Mouse (Mus musculus) hematopoietic stem cell, adult 5-6 weeks (primary cell): Measurements from ENCODE around the gene Pdha1. TPM values are rescaled to one million over a fixed set of nuclear protein-coding genes. Genes with fewer than 3 reads are reported as not detected.

Experiments used
- ATAC-seq, 2 experiments: fragments of 125-278 bp in 1 of 2; replicated peaks in 1 of 2; 2 replicates each; pipeline ENCODE4 v1.8.0; 2016 to 2017; ENCODE audit warnings: inconsistent platforms in 2 of 2, mild to moderate bottlenecking in 2 of 2, moderate number of reproducible peaks in 2 of 2, low read depth in 1 of 2, moderate TSS enrichment in 1 of 2; ENCODE audit not compliant: low FRiP score in 2 of 2, poor library complexity in 2 of 2, severe bottlenecking in 2 of 2, insufficient read depth in 1 of 2, low TSS enrichment in 1 of 2
- total RNA-seq: library from RNA; stranded (forward); fragments of 172-1452, 232-1000 nt; gene quantifications from 2 replicates; pipeline ENCODE4 v1.2.3, GENCODE M21; 2017

The Pdha1 gene
- total RNA-seq, 1 experiment from 2014 or later, result 176 TPM

DNA sequence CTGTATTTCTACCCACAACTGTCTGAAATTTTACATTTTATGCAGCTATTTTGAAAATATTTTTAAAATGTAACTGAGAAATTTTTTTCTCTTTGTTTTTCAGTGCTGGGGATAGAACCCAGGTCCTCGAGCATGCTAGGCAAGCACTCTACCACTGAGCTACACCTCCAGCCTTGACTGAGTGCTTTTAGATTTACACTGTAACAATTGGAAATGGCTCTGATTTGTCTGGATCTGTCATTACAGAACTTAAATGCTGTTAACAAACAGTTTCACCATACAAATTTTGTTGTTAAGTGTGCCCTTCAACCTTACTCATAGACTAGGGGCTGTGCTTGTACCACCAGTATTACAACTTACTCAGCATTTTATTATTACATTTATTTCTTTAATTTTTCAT is 46.2 kb downstream of the Pdha1 start:
- no peak for ATAC-seq

Other genes starting within 250 kb of the Pdha1 start
- 1.0 and 1.4 TPM in 2 replicates for gene Map3k15, start 150.0 kb downstream of the Pdha1 start, total RNA-seq